Mouse (Mus musculus) hindbrain, embryonic 15.5 days (tissue): ENCODE measurements around the gene Scd1. TPM values are rescaled to one million over a fixed set of nuclear protein-coding genes. Genes with fewer than 3 reads are reported as not detected.

Source experiments
- ATAC-seq: fragments of 200-750 bp; cut with Nextera tagmentation; 2 replicates; pipeline ENCODE4 v1.8.0; 2017; ENCODE audit warnings: low read depth, moderate number of reproducible peaks, moderate TSS enrichment; ENCODE audit not compliant: low FRiP score
- H3K27ac ChIP-seq: fragments of 300-500 bp; sonication (generic); replicated peaks from 2 replicates; pipeline ENCODE4 v1.5.1; 2015; ENCODE audit warnings: mild to moderate bottlenecking, inconsistent platforms
- H3K27me3 ChIP-seq: fragments of 300-500 bp; sonication (generic); 2 replicates; pipeline ENCODE4 v1.6.1; 2015; ENCODE audit warnings: control low read depth, inconsistent platforms
- H3K36me3 ChIP-seq: fragments of 300-500 bp; sonication (generic); 2 replicates; pipeline ENCODE4 v1.6.1; 2015; ENCODE audit warnings: control low read depth, inconsistent platforms
- H3K4me1 ChIP-seq: fragments of 300-500 bp; sonication (generic); replicated peaks from 2 replicates; pipeline ENCODE4 v1.6.1; 2015; ENCODE audit warnings: control low read depth, inconsistent platforms
- H3K4me2 ChIP-seq: fragments of 300-500 bp; sonication (generic); 2 replicates; pipeline ENCODE4 v1.6.1; 2015; ENCODE audit warnings: moderate library complexity, mild to moderate bottlenecking, inconsistent platforms
- H3K4me3 ChIP-seq: fragments of 300-500 bp; sonication (generic); 2 replicates; pipeline ENCODE4 v1.5.1; 2015; ENCODE audit warnings: mild to moderate bottlenecking, inconsistent platforms
- H3K9ac ChIP-seq: fragments of 300-500 bp; sonication (generic); 2 replicates; pipeline ENCODE4 v1.6.1; 2015; ENCODE audit warnings: inconsistent platforms
- H3K9me3 ChIP-seq: fragments of 300-500 bp; sonication (generic); 2 replicates; pipeline ENCODE4 v1.6.1; 2016; ENCODE audit warnings: control low read depth, inconsistent platforms
- WGBS: fragments of 180-500 bp; shearing (Covaris S2); methylation state at CpG from one replicate; pipeline ENCODE4 v1.1.7; 2015; 5-methylcytosine and 5-hydroxymethylcytosine counted together
- polyA plus RNA-seq: library from polyadenylated mRNA; unstranded; fragments of >200 nt; fragmentation: Nextera tagmentation; extraction: Ambion mirVana; gene quantifications from 2 replicates; pipeline ENCODE4 v1.2.1, GENCODE M21; 2015

Gene Scd1
- polyA plus RNA-seq, 1 experiment from 2014 or later, result 9.1 TPM

GRCm38 (mm10) chr19:44418544-44418943 is 10.9 kb upstream of the Scd1 start:
- ATAC-seq, result no peak
- Histone ChIP-seq H3K9ac (no peak overlapping the region), H3K4me2 (no peak overlapping the region), H3K27me3 (no peaks in the 10 kb centered on the region), H3K4me1 (no peaks in the 10 kb centered on the region), H3K9me3 (no peaks in the 10 kb centered on the region), H3K36me3 (no peaks in the 10 kb centered on the region), H3K4me3 (no peak overlapping the region), H3K27ac (no peak overlapping the region)
- 69% methylated on average over 9 of the region's 9 CpGs for WGBS

DNA sequence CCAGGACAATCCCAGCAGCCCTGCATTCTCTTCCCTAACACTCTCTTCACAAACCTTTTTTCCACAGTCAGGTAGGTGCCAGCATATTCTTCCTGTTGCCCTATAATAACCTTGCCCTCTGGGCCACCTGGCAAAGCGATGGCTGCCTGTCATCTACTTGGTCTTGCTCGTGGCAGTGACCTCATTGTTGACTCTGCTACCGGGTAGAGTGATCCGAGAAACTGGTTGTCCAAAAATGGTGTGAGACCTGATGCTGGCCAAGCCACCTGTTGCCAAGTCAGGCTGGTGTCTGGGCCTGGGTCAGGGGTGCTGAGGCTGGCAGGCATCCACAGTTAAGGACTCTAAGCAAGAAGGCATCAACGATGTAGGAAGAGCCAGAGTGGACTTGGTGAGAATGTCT is 10.4 kb upstream of the Scd1 start:
- no peak for ATAC-seq

DNA sequence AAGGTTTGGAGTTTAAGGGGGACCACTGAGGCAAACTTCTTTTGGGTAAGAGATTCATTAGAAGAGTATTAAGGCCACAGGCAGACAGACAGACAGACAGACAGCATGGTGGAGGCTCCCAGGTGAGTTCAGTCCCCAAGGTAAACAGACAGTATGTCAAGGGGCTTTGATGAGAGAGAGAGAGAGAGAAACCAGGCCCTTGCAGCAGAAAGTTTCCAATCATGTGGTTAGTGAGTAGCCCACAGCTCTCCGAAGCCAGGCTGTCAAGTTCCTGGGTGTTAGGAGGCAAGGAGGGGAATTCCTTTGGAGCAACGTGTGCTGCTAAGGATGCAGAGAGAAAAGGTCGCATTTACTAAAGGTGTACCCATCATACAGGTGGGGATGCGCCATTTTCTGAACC is 9.8 kb upstream of the Scd1 start:
- WGBS, result 67% methylated on average over 4 of the region's 4 CpGs
- H3K4me3 ChIP-seq, result no peak overlapping the region
- H3K36me3 ChIP-seq, result no peaks in the 10 kb centered on the region
- no peak for ATAC-seq
- H3K27me3 ChIP-seq, result no peaks in the 10 kb centered on the region
- H3K9me3 ChIP-seq, result no peaks in the 10 kb centered on the region
- H3K4me1 ChIP-seq, result no peaks in the 10 kb centered on the region
- H3K27ac ChIP-seq, result no peak overlapping the region
- H3K4me2 ChIP-seq, result no peak overlapping the region
- no peak overlapping the region for H3K9ac ChIP-seq

More for the DNA sequence above, 10.4 kb upstream of the Scd1 start:
- no peaks in the 10 kb centered on the region for H3K36me3 ChIP-seq
- H3K4me3 ChIP-seq, result no peak overlapping the region
- WGBS, result 89% methylated on average over 5 of the region's 5 CpGs
- no peak overlapping the region for H3K27ac ChIP-seq
- H3K4me1 ChIP-seq, result no peaks in the 10 kb centered on the region
- H3K9me3 ChIP-seq, result no peaks in the 10 kb centered on the region
- H3K9ac ChIP-seq, result no peak overlapping the region
- no peaks in the 10 kb centered on the region for H3K27me3 ChIP-seq
- no peak overlapping the region for H3K4me2 ChIP-seq

DNA sequence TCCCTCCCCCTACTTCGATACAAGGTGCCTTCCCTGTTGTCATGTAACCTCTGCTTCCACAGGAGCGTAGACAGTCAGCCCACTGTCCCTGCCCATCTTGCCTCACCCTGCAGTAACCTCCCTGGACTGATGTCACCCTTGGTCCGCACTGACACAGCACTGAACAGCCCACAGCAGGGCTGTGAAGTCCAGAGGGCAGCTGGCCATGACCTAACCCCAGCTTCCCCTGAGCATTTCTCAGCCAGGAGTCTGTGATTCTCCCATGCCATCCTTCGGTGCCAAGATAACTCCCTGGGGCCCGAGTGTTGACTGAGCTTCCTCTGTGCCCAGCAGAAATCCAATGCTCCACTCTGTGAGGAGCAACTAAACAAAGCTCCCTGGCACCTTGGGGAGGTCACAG is 8.6 kb upstream of the Scd1 start:
- Histone ChIP-seq H3K4me2 (no peak overlapping the region), H3K4me3 (no peak overlapping the region), H3K9me3 (no peaks in the 10 kb centered on the region), H3K27me3 (no peaks in the 10 kb centered on the region), H3K9ac (no peak overlapping the region), H3K27ac (no peak overlapping the region), H3K4me1 (no peaks in the 10 kb centered on the region), H3K36me3 (no peaks in the 10 kb centered on the region)
- ATAC-seq, result no peak
- WGBS, result 82% methylated on average over 5 of the region's 5 CpGs

GRCm38 (mm10) chr19:44415464-44415863 is 7.8 kb upstream of the Scd1 start:
- 87% methylated on average over 5 of the region's 5 CpGs for WGBS
- no peak for ATAC-seq
- no peaks in the 10 kb centered on the region for H3K27me3 ChIP-seq

DNA sequence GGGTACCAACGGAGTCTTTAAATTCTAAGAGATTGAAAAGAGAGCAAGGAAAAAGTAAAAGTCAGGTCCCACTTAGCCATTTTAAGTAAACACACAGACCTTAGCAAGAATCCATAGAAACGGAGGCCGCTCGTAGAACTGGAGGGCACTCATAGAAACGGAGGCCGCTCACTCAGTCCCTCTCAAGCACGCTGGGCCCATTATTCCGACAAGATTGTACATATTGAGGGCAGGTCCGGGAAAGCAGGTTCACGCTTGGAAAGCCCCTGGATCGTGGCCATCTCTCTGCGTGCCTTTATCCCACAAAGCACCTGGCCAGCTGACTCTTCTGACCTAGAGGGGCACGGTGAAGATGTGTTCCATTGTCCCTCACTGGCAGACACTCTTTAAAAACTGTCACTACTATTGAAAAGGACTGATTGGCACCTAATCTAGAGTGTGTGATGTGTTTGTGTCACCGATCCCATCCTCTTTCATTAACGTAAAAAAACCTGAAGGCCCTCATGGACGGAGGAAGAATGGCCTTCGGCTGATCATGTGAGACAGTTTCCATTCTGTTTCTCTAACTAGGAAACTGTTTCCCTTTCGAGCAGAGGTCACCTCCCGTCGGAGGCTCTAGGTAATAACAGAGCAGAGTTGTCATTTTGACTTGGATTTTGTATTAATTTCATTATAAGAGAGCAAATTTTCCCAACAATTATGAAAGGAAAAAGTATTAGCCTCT is 2.8 kb upstream of the Scd1 start:
- Histone ChIP-seq H3K36me3 (no peaks in the 10 kb centered on the region), H3K27ac (no peak overlapping the region), H3K9me3 (no peaks in the 10 kb centered on the region), H3K9ac (no peak overlapping the region), H3K4me3 (no peak overlapping the region), H3K4me2 (no peak overlapping the region), H3K4me1 (peaks cover 17% of the 10 kb centered on the region), H3K27me3 (no peaks in the 10 kb centered on the region)
- 83% methylated on average over 20 of the region's 20 CpGs for WGBS
- ATAC-seq, result no peak

More at GRCm38 (mm10) chr19:44415464-44415863, 7.8 kb upstream of the Scd1 start:
- H3K36me3 ChIP-seq, result no peaks in the 10 kb centered on the region
- no peak overlapping the region for H3K4me3 ChIP-seq
- H3K27ac ChIP-seq, result no peak overlapping the region
- H3K4me1 ChIP-seq, result no peaks in the 10 kb centered on the region
- no peak overlapping the region for H3K9ac ChIP-seq
- no peaks in the 10 kb centered on the region for H3K9me3 ChIP-seq
- no peak overlapping the region for H3K4me2 ChIP-seq

GRCm38 (mm10) chr19:44408595-44408994 is 916 bp upstream of the Scd1 start:
- WGBS, result 76% methylated on average over 4 of the region's 4 CpGs

DNA sequence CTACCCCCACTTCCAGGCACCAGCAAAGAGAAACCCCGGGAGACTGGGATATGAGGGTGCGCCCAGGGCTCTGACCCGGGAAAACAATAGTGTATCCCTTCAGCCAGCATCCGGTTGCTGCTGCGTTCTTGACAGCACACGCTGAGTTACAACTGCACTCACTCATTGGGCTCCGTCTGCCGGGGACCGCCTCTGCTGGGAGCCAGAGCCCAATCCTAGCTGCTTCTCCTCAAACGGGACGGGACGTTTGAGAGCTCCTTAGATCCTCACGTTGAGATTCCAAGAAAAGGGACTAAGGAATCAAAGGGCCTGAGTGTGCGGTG is 505 bp upstream of the Scd1 start:
- peaks cover 29% of the 10 kb centered on the region for H3K4me1 ChIP-seq
- WGBS, result 0% methylated on average over 14 of the region's 14 CpGs

More at GRCm38 (mm10) chr19:44408595-44408994, 916 bp upstream of the Scd1 start:
- Histone ChIP-seq H3K27me3 (no peaks in the 10 kb centered on the region), H3K27ac (peak overlapping the region; percentile 80), H3K4me2 (peak overlapping the region; percentile 77), H3K4me1 (peaks cover 29% of the 10 kb centered on the region), H3K36me3 (no peaks in the 10 kb centered on the region), H3K4me3 (peak overlapping the region; percentile 64), H3K9ac (peak overlapping the region; percentile 39; the same call in 1 of the 2 replicates), H3K9me3 (no peaks in the 10 kb centered on the region)
- ATAC-seq, result no peak

GRCm38 (mm10) chr19:44403546-44403945 is 4.1 kb downstream of the Scd1 start:
- Histone ChIP-seq H3K27me3 (no peaks in the 10 kb centered on the region), H3K4me3 (no peak overlapping the region), H3K9me3 (no peaks in the 10 kb centered on the region), H3K27ac (no peak overlapping the region), H3K36me3 (peaks cover 20% of the 10 kb centered on the region), H3K4me1 (peaks cover 29% of the 10 kb centered on the region), H3K4me2 (no peak overlapping the region), H3K9ac (no peak overlapping the region)
- no peak for ATAC-seq
- WGBS, result 86% methylated on average over 6 of the region's 6 CpGs

More for the DNA sequence above, 505 bp upstream of the Scd1 start:
- peak overlapping the region; percentile 39 for H3K9ac ChIP-seq
- H3K4me2 ChIP-seq, result peak overlapping the region; percentile 77
- no peaks in the 10 kb centered on the region for H3K9me3 ChIP-seq
- no peaks in the 10 kb centered on the region for H3K36me3 ChIP-seq
- peak overlapping the region; percentile 80 for H3K27ac ChIP-seq
- no peaks in the 10 kb centered on the region for H3K27me3 ChIP-seq
- peak; percentile 63; the same call in 1 of the 2 replicates for ATAC-seq
- H3K4me3 ChIP-seq, result peak overlapping the region; percentile 64

GRCm38 (mm10) chr19:44400484-44401197 is 7.0 kb downstream of the Scd1 start:
- ATAC-seq, result no peak
- no peaks in the 10 kb centered on the region for H3K9me3 ChIP-seq
- H3K4me2 ChIP-seq, result no peak overlapping the region
- no peak overlapping the region for H3K9ac ChIP-seq
- WGBS, result 94% methylated on average over 8 of the region's 8 CpGs
- H3K36me3 ChIP-seq, result peaks cover 35% of the 10 kb centered on the region
- H3K27me3 ChIP-seq, result no peaks in the 10 kb centered on the region
- H3K27ac ChIP-seq, result no peak overlapping the region
- H3K4me1 ChIP-seq, result peaks cover 14% of the 10 kb centered on the region
- H3K4me3 ChIP-seq, result no peak overlapping the region

GRCm38 (mm10) chr19:44400076-44400475 is 7.6 kb downstream of the Scd1 start:
- no peak overlapping the region for H3K4me3 ChIP-seq
- no peaks in the 10 kb centered on the region for H3K9me3 ChIP-seq
- peaks cover 40% of the 10 kb centered on the region for H3K36me3 ChIP-seq
- no peak for ATAC-seq
- H3K27ac ChIP-seq, result no peak overlapping the region
- H3K9ac ChIP-seq, result no peak overlapping the region
- H3K4me1 ChIP-seq, result peaks cover 8% of the 10 kb centered on the region; the same call in 1 of the 2 replicates
- H3K27me3 ChIP-seq, result no peaks in the 10 kb centered on the region
- no peak overlapping the region for H3K4me2 ChIP-seq
- 96% methylated on average over 18 of the region's 18 CpGs for WGBS

GRCm38 (mm10) chr19:44396742-44397141 is 10.9 kb downstream of the Scd1 start:
- Histone ChIP-seq H3K4me1 (no peaks in the 10 kb centered on the region), H3K9ac (no peak overlapping the region), H3K27me3 (no peaks in the 10 kb centered on the region), H3K9me3 (no peaks in the 10 kb centered on the region), H3K4me3 (no peak overlapping the region), H3K4me2 (no peak overlapping the region), H3K27ac (no peak overlapping the region), H3K36me3 (peaks cover 35% of the 10 kb centered on the region)
- WGBS, result 89% methylated on average over 5 of the region's 5 CpGs
- no peak for ATAC-seq
